Mouse (Mus musculus): Measurements from ENCODE around the gene Mptx2.

- no peak for TF ChIP-seq CTCF (IDR thresholded peaks at IDR 0.05)
- TF ChIP-seq POLR2A (IDR thresholded peaks at IDR 0.05; ENCODE audit: insufficient read depth, low read depth, low read length): no peak
- no peak for TF ChIP-seq EP300 (IDR thresholded peaks at IDR 0.05; ENCODE audit: insufficient read depth, low read depth, low read length)
These were observed 38.1 kb upstream of the Mptx2 start for GRCm38 (mm10) chr1:173315725-173316124.
